Mouse (Mus musculus): ENCODE results near the gene Sh2d3c. TPM values are rescaled to one million over a fixed set of nuclear protein-coding genes. Genes with fewer than 3 reads are reported as not detected.

Gene Sh2d3c
- polyA plus RNA-seq, 1 experiment from 2014 or later, result 3.6 TPM

DNA sequence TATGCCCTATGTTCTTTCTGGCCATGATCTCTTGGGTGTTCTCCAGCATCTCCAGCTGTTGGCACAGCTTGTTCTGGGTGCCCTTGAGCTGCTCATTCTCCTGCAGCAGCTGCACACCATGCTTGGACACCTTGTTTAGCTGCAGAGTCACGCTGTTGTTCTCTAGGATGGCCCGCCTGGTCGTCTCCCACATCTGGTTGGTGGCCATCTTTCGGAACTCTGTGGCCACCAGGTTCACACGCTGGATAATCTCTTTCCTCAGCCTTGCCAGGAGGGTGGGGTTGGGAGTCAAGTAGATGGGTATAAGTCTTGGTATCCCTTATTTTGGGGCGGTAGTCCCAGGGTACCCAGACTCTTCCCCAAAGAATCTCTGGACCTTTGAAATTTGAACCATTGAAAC lies 58.9 kb downstream of the Sh2d3c start:
- no peak for TF ChIP-seq CTCF (IDR thresholded peaks at IDR 0.05)
- ChIA-PET CTCF (interaction anchor here (1.5 kb wide), 1 partner anchor 16 kb away, joined by 6 read pairs; no protein-coding TSS in a partner anchor), POLR2A (interaction anchor here (0.6 kb wide), 1 partner anchor 18 kb away, joined by 5 read pairs; no protein-coding TSS in a partner anchor)
- in situ Hi-C loops (cut with MboI; ENCODE audit: low pct_unique_long_range_greater_than_20kb), result loop anchor here (10.0 kb wide), 1 partner anchor 155 kb away; no protein-coding TSS in a partner anchor
- DNase-seq (ENCODE audit: low read depth, low spot score), result no peak
- no peak for ATAC-seq
- no peaks in the 10 kb centered on the region for H3K27me3 ChIP-seq

DNA sequence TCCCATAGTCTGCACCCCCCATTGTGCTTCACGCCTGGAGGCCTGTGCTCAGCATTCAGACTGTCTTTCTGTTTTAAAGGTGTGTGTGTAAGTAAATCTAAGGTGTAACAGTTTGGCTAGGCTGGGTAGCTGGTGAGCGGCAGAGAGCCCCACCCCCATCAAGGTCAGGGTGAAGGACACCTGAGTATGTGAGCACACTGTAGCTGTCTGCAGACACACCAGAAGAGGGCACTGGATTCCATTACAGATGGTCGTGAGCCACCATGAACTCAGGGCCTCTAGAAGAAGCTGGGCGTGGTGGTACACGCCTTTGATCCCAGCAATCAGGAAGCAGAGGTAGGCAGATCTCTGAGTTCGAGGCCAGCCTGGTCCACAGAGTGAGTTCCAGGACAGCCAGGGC lies 60.9 kb downstream of the Sh2d3c start:
- no peaks in the 10 kb centered on the region for H3K27me3 ChIP-seq
- ChIA-PET CTCF (interaction anchor here (3.4 kb wide), 1 partner anchor 77 kb away, joined by 8 read pairs; no protein-coding TSS in a partner anchor), POLR2A (interaction anchor here (0.8 to 1.3 kb wide), 2 partner anchors 10 to 65 kb away, joined by 3 to 9 read pairs; no protein-coding TSS in a partner anchor)
- ATAC-seq (no peak), DNase-seq (ENCODE audit: low read depth, low spot score) (no peak)
- in situ Hi-C loops (cut with MboI; ENCODE audit: low pct_unique_long_range_greater_than_20kb), result no loop called here
- TF ChIP-seq CTCF (IDR thresholded peaks at IDR 0.05), result no peak

DNA sequence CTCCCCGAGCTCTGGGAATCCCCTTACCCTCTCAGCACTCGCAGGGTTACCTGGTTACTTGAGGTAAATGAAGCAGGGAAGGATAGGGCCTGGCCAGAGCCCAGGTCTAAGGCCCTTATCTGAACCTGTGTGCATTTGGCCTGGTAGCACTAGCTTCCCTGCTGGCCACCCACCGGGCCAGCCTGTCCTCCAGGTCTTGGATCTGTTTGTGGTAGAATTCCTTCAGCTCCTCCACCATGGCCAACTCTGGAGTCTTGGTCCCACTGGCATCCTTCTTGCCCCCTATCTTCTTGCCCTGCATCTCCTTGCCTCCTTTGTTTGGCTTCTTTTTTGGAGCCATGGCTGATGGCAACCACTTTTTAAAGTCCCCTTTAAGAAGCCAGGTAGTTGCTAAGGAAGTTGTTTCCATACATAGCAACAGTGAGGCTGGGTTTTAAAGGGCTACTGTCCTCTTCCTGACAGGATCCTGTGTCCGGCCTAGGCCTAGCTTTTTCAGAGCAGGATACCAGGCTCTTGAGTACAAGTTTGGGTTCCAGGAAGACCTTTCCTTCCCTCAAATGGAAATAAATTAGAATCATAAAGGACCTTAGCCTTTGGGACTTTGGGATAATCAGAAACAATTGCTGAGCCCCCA lies 63.3 kb downstream of the Sh2d3c start, which contains the start of gene Cfap157:
Gene Cfap157 (minus strand): TSS at position 381 of the 634 bp plus-strand sequence.
- ChIA-PET POLR2A (interaction anchor here (0.7 kb wide), 1 partner anchor 67 kb away, joined by 3 read pairs; no protein-coding TSS in a partner anchor), CTCF (interaction anchor here (1.1 to 3.4 kb wide), 3 partner anchors 9 to 75 kb away, joined by 3 to 8 read pairs (median 5); partner anchors contain the start of genes Ptrh1 and Ttc16)
- no peak for ATAC-seq
- no peak for DNase-seq (ENCODE audit: low read depth, low spot score)
- H3K27me3 ChIP-seq, result no peaks in the 10 kb centered on the region
- no peak for TF ChIP-seq CTCF (IDR thresholded peaks at IDR 0.05)
- in situ Hi-C loops (cut with MboI; ENCODE audit: low pct_unique_long_range_greater_than_20kb), result no loop called here

DNA sequence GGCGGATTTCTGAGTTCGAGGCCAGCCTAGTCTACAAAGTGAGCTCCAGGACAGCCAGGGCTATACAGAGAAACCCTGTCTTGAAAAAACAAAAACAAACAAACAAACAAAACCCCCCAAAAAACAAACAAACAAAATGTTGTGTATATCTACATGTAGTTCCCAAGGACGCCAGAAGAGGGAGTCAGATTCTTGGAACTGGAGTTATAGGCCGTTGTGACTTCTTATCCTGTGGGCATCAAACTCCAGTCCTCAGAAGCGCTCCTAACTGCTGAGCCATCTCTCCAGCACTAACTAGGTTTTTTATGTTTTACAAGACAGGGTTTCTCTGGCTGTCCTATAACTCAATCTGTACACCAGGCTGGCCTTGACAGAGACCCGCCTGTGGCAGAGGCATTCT lies 66.3 kb downstream of the Sh2d3c start:
- POLR2A ChIA-PET, result no interaction called here
- DNase-seq (ENCODE audit: low read depth, low spot score), result no peak
- no peak for TF ChIP-seq CTCF (IDR thresholded peaks at IDR 0.05)
- ATAC-seq, result no peak
- CTCF ChIA-PET, result interaction anchor here (1.1 to 2.8 kb wide), 9 partner anchors 12 to 67 kb away, joined by 3 to 9 read pairs (median 4); no protein-coding TSS in a partner anchor
- H3K27me3 ChIP-seq, result no peaks in the 10 kb centered on the region
- in situ Hi-C loops (cut with MboI; ENCODE audit: low pct_unique_long_range_greater_than_20kb), result loop anchor here (5.0 kb wide), 1 partner anchor 65 kb away; no protein-coding TSS in a partner anchor

DNA sequence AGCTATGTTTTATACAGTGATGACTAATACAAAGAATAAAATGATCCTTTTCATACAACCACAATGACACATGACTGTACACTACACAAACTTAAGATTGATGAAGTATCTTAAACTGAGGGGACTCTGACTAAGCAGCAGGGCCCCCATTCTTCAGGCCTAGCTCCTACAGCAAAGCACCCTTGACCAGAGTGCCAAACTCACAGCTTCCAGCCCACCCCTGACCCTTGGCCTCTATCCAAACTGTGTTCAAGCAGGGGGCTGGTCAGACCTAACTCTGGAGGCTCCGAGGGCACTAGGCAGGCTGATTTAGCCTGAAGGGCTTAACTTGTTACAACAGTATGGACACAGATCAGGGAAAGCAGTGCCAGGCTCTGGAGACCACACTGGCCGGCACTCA lies 67.7 kb downstream of the Sh2d3c start:
- CTCF ChIA-PET, result interaction anchor here (1.0 to 2.0 kb wide), 4 partner anchors 10 to 66 kb away, joined by 4 to 9 read pairs (median 5); no protein-coding TSS in a partner anchor
- POLR2A ChIA-PET, result no interaction called here
- ATAC-seq, result no peak

DNA sequence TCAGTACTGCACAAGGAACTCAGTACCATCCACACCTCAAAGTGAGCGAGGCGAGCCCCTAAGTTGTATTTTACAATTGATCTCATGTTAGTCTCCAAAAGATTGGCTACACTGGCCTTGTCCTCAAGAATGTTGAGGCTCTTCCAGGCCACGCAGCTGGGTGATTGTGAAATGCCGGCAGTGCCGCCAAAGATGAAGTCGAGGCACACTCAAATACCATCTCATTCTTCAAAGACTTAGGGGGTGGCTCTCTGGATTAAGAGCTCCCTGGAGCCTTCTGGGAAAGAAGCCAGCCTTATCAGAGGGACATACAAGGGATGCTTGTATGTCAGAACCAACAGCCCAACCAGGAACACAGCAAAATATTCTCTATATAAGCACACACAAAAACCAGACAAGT lies 70.4 kb downstream of the Sh2d3c start:
- no peak for TF ChIP-seq CTCF (IDR thresholded peaks at IDR 0.05)
- ATAC-seq (no peak), DNase-seq (ENCODE audit: low read depth, low spot score) (no peak)
- H3K27me3 ChIP-seq, result no peaks in the 10 kb centered on the region
- ChIA-PET CTCF (interaction anchor here (1.2 kb wide), 1 partner anchor 137 kb away, joined by 3 read pairs; no protein-coding TSS in a partner anchor), POLR2A (no interaction called here)
- in situ Hi-C loops (cut with MboI; ENCODE audit: low pct_unique_long_range_greater_than_20kb), result no loop called here

More for the DNA sequence above, 67.7 kb downstream of the Sh2d3c start:
- no peak for DNase-seq (ENCODE audit: low read depth, low spot score)
- no peak for TF ChIP-seq CTCF (IDR thresholded peaks at IDR 0.05)
- H3K27me3 ChIP-seq, result no peaks in the 10 kb centered on the region
- in situ Hi-C loops (cut with MboI; ENCODE audit: low pct_unique_long_range_greater_than_20kb), result loop anchor here (5.0 kb wide), 1 partner anchor 64 kb away; no protein-coding TSS in a partner anchor

DNA sequence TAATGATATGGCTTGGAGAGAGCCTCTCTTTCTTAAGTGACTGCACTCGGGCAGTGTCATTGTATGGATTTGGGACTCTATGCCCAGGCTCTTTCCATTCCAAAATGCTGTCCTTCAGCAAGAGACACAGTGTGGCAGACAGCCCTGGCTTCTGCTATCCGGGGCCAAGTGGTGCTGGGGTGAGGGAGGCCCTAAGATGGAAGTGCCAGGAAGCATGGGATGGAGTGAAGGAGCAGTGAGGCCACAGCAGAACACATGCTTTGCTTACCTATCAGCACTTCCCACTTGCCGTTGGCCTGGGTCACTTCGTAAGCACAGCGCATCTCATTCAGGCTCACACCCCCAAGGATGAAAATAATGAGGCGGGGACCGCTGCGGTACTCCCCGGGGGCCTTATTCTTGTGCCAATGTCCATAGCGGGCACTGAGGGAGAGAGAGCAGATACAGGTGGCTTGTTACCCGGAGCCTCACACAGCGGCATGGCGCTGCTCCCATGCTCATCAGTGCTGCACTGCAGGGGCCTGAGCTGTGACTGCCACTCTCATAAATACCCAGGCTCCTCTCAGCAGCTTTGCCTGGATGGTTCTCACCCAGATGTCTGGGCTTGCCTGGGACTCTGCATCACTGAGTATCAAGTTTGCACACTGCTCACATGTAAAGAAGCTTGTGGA lies 75.0 kb downstream of the Sh2d3c start:
- DNase-seq (ENCODE audit: low read depth, low spot score) (no peak), ATAC-seq (no peak)
- CTCF ChIA-PET, result interaction anchor here (1.7 kb wide), 1 partner anchor 58 kb away, joined by 3 read pairs; no protein-coding TSS in a partner anchor
- TF ChIP-seq CTCF (IDR thresholded peaks at IDR 0.05), result no peak
- POLR2A ChIA-PET, result no interaction called here
- in situ Hi-C loops (cut with MboI; ENCODE audit: low pct_unique_long_range_greater_than_20kb), result no loop called here
- no peaks in the 10 kb centered on the region for H3K27me3 ChIP-seq

DNA sequence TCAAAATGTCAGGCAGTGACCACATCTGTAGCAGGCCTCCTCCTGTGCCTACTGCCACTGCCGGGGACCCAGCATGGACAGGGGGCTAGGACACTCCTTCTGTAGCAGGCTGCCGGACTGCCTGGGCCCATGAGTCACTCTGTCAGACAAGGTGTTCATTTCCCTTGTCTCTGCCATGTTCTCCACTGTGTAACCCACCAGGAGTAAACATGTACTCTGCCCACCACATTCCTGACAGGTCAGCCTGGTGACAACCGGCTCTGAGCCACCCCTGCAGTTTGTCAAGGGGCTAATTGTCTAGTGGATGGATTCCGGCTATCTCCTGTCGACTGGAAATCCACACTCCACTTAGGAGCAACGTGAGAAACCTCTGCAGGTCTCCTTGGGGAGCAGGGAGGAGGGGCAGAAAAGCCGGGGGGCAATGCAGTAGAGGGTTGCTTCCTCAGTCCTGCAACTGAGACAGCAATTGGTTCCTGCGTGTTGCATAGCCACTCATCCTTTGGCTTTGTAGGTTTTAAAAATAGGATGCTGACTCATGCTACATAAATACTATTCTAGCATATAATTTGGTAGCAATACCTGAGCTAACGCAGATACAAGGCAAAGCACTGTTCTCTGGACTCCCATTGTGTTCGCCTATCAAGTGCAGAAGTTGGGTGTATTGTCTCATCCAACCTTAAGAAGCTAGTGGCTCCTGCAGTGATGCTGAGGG lies 77.6 kb downstream of the Sh2d3c start:
- POLR2A ChIA-PET, result interaction anchor here (0.9 kb wide), 1 partner anchor 11 kb away, joined by 3 read pairs; no protein-coding TSS in a partner anchor
- in situ Hi-C loops (cut with MboI; ENCODE audit: low pct_unique_long_range_greater_than_20kb), result no loop called here

More for the DNA sequence above, 77.6 kb downstream of the Sh2d3c start:
- ATAC-seq (no peak), DNase-seq (ENCODE audit: low read depth, low spot score) (no peak)
- CTCF ChIA-PET, result interaction anchor here (0.6 kb wide), 1 partner anchor 11 kb away, joined by 5 read pairs; no protein-coding TSS in a partner anchor
- no peaks in the 10 kb centered on the region for H3K27me3 ChIP-seq
- TF ChIP-seq CTCF (IDR thresholded peaks at IDR 0.05), result no peak

Other genes starting within 250 kb of the Sh2d3c start
- gene Fam102a, start 185.7 kb upstream of the Sh2d3c start, polyA plus RNA-seq (2021), result 11.8 TPM
- gene Dpm2, start 150.2 kb upstream of the Sh2d3c start, polyA plus RNA-seq (2021), result 59.3 TPM
- 0.47 TPM for gene Pip5kl1, start 146.3 kb upstream of the Sh2d3c start, polyA plus RNA-seq (2021)
- gene 9430097D07Rik, start 145.4 kb upstream of the Sh2d3c start, polyA plus RNA-seq (2021), result 0.08 TPM
- gene St6galnac4, start 134.0 kb upstream of the Sh2d3c start, polyA plus RNA-seq (2021), result 28.8 TPM
- gene St6galnac6, start 121.3 kb upstream of the Sh2d3c start, polyA plus RNA-seq (2021), result 38.2 TPM
- 99.0 TPM for gene Ak1, start 99.3 kb upstream of the Sh2d3c start, polyA plus RNA-seq (2021)
- 1.5 TPM for gene Eng, start 74.5 kb upstream of the Sh2d3c start, polyA plus RNA-seq (2021)
- gene Fpgs, start 16.9 kb upstream of the Sh2d3c start, polyA plus RNA-seq (2021), result 28.9 TPM
- gene Cdk9, start 8.0 kb upstream of the Sh2d3c start, polyA plus RNA-seq (2021), result 93.3 TPM
- gene 6330409D20Rik, start 20.0 kb downstream of the Sh2d3c start, polyA plus RNA-seq (2021), result not detected
- 66.0 TPM for gene Tor2a, start 36.2 kb downstream of the Sh2d3c start, polyA plus RNA-seq (2021)
- gene Ttc16, start 54.6 kb downstream of the Sh2d3c start, polyA plus RNA-seq (2021), result 2.8 TPM
- 19.5 TPM for gene Ptrh1, start 54.7 kb downstream of the Sh2d3c start, polyA plus RNA-seq (2021)
- 1.8 TPM for gene Cfap157, start 63.4 kb downstream of the Sh2d3c start, polyA plus RNA-seq (2021)
- 30.1 TPM for gene Stxbp1, start 126.2 kb downstream of the Sh2d3c start, polyA plus RNA-seq (2021)
- gene Fam129b, start 155.1 kb downstream of the Sh2d3c start, polyA plus RNA-seq (2021), result 170 TPM
- gene Rpl12, start 240.5 kb downstream of the Sh2d3c start, polyA plus RNA-seq (2021), result 52.5 TPM
- 29.3 TPM for gene Lrsam1, start 240.6 kb downstream of the Sh2d3c start, polyA plus RNA-seq (2021)